Mouse (Mus musculus): ENCODE measurements around the gene Calhm2.
"Not testable (repeated sequence)": the region's sequence is repeated elsewhere in the genome, so short reads cannot be mapped to it uniquely, and the experiment has no call there.

Gene Calhm2

DNA sequence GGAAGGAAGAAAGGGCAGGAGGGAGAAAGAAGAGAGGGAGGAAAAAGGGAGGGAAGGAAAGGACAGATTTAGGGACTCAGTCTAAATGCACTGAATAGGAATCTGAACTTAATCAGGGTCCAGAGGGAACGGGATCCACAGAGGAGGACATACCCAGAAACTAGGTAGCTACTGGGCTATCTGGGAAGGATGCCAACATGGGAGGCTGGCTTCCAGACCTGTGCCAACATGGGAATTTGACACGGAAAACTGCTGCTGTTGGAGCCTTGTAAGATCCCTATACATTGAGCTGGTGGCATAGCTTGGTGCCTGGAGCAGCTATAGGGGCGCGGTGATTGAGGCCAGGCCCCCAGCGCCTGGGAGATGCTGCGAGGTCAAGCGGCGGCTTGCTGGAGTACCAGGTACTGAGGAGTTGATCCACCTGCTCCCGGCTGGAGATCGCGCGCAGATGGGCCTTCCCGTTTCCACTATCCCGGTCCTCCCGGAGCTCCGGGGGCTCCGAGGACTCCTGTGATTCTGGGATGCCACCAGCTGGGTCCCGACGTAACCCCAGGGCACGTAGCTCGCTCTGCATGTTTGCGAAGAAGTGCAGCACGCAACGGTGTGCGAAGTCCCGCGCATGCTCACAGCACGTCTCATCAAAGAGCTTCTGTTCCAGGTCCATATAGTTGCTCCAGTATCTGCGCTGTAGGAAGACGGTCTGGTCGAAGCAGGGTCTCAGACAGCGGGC, 13.4 kb upstream of the Calhm2 start:
- DNase-seq (ENCODE audit: low spot score in 2 of 2): no peak

DNA sequence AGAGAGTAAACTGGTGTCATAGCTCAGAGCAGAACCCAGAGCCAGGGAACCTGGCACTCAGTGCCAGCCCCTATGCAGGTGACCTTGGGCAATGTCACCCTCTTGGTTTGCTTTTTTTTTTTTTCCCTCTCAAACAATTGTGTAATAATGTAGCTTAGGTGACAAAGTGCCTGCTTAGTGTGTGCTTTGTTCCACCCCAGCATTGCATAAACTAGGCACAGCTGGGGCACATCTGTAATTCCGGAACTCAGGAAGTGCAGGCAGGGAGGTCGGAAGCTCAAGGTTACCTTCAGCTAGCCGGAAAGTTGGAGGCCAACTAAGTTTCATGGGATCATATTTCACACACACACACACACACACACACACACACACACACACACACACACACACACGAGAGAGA, 11.8 kb upstream of the Calhm2 start:
- no peak for DNase-seq (ENCODE audit: low spot score in 2 of 2)

DNA sequence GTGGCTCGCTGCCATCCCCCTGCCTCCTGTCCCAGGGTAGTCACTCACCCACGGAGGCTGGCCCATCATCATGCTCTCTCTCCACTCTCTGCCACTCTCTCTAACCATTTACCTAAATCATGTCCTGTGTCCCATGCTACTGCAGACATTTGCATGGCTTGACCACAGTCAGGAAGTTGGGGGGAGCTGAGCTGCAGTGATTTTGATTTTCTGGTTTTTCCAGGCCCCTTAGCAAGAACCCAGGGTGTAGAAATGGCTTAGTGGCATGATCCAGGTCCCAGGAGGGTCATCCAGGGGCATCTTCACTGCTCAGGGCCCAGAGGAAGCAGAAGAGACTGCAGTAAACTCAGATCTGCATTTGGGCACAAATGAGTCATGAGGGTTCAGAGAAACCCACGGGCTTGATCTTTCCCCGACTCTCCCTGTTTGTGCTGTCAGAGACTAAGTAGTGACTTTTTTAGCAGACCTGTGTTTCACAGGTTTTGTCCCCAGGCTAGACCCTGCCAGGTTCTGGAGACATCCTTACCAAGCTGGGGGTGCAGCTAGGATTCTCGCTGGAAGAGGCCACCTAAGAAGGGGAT, 10.3 kb upstream of the Calhm2 start:
- no peak for DNase-seq (ENCODE audit: low spot score in 2 of 2)

DNA sequence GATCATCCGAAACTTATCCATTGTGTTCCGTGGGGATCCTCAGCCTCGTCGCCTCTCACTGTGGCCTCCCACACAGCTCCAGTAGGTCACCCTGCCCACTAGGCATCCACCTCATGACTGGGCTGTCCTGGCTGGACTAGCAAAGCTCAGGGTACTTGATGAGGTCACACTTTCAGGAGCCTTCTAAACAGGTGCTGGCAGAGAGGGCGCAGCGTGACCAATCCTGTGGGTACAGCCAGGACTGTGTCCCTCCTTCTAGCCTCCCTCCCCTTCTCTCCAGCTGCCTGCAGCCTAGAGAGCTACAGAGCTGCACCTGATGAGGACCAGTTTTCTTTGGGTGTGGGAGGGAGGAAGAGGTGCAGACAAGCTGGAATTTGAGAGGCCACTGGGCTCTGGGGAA, 6.1 kb upstream of the Calhm2 start, which contains the start of gene Calhm1:
Gene Calhm1 (minus strand): TSS at position 101 of the 400 bp plus-strand sequence.
- no peak for DNase-seq (ENCODE audit: low spot score in 2 of 2)

DNA sequence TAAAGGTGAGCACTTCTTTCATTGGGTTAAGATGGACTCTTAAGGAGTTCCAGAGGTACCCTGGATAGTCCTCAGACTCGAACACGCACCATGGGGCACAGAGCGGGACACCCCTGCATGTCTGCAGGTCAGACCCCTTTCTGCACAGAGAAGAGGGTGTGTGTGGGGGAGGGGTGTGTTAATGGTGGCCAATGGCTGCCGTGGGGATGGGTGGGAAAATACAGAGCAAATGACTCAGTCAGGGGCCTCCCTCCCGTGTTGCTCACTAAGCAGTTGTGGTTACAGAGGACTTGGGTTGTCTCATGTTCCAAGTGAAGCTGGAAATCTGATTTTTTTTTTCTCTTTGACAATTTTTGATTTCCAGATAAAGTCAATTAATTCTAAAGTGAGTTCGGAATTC, 4.3 kb upstream of the Calhm2 start:
- DNase-seq (ENCODE audit: low spot score in 2 of 2): no peak

DNA sequence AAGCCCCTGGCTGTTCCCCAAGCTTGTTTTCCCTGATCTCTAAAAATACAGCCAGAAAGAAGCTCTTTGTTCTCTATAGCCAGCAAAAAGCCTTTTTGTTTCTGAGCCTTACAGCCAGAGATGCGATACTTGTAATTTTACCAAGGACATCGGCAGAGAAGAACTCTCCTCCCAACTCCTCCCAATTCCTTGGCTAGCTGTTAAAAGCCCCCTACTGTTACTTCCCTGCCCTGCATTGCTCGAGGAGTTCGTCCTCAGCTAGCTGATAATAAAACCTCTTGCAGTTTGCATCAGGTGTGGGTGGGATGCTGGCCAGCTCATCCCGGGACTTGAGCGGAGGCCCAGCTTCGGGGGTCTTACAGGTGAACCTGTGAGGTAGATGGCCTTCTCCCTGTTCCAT, 1.5 kb upstream of the Calhm2 start:
- DNase-seq (ENCODE audit: low spot score in 2 of 2): not testable (repeated sequence)

DNA sequence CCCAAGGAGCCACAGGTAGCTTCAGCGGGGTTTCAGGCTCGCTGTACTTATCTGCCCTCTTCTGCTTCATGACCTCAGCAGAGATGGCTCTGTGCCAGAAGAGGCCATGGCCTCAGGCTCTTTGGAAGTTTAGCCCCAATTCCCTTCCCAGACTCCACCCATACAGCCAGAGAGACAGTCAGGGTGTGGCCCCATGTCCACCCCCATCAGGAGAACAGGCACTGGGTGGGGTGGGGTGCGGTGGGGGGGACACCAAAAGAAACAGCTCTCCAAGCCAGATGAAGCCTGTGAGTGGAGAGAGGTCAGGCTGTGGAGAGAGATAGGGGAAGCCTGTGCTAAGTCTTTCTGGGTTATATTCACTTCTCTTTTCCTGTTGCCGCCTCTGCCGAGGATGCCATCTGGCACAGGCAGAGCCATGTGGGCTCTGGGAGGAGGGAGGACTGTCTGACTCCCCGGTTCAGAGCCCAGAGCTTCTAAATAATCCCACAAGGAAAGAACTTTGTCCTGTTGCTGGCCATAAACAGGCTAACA, 978 bp downstream of the Calhm2 start:
- peak in 1 of 2 experiments; percentile 39 for DNase-seq (ENCODE audit: low spot score in 2 of 2)

DNA sequence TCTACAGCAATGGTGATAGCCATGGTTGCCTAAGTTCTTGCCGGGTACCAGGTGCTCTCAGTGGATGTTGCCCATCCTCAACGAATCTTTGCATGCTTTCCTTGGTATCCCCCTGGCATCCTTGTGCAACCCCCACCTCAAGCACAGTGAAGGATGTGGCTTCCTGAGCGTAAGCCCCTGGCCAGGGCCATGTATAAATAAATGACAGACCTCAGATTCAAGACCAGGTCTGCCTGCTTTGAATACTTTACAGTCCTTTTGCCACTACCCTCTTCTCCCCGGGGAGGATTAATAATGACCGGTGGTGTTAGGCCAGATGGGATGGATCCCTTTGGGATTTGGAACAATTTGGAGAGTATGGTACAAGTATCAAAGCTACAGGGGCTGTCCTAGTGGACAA, 1.9 kb downstream of the Calhm2 start:
- no peak for DNase-seq (ENCODE audit: low spot score in 2 of 2)

DNA sequence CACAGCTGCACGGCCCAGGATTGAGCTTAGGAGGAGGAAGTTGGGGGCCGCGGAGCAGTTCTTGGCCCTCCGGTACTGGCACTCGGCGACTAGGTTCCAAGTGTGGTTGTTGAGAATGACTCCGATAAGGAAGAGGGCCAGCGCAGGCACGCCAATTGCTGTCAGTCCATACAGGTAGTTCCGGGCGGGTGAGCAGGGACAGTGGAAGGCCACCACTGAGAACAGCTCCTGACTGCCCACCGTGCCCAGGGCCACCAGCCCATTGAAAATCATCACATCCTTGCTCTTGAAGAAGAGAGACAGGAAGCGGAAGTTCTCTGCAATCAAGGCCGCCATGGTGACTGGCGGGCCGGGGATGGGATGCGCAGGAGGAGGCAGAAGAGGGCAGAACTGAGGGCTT, 2.5 kb downstream of the Calhm2 start:
- no peak for DNase-seq (ENCODE audit: low spot score in 2 of 2)

DNA sequence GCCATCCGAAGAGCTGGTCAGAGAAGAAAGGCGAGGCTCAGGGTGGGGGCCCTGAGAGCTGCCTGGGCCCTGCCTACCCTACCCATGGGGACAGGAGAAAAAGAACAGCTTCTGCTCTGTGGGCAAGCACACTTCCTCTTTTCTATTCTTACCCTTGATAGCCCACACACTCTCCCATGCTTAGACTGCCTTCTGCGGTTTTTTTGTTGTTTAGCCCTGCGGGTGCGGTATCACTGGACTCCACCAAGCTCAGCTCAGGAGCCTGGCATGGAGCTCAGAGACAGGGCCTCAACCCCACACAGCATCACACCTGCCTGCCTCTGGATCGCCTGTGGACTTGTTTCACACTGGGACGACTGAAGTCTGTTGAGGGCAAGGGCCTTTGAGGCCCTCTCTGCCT, 4.9 kb downstream of the Calhm2 start:
- peak in 1 of 2 experiments; percentile 38 for DNase-seq (ENCODE audit: low spot score in 2 of 2)

DNA sequence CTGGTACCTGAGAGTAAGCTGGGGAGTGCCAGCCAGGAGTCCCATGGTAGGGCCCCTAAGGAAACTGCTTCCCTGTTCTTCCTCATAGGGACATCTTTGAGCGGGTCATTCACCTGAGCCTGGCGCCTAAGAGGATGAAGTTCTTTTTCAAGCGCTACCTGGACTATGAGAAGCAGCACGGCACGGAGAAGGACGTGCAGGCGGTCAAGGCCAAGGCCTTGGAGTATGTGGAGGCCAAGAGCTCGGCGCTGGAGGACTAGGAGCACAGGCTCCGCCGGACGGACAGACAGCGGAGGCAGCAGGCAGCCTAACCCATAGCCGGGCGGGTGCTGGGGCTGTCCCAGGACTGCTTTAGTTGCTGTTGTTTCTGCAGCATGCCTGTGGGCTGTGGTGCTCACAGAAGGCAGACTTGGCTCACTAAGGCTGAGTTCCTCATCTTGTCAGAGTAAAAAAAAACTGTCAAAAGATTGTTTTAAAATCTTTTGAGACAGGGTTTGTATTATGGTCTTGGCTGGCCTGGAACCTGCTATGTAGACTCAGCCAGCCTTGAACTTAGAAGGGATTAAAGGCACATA, 7.5 kb downstream of the Calhm2 start:
- no peak for DNase-seq (ENCODE audit: low spot score in 2 of 2)

DNA sequence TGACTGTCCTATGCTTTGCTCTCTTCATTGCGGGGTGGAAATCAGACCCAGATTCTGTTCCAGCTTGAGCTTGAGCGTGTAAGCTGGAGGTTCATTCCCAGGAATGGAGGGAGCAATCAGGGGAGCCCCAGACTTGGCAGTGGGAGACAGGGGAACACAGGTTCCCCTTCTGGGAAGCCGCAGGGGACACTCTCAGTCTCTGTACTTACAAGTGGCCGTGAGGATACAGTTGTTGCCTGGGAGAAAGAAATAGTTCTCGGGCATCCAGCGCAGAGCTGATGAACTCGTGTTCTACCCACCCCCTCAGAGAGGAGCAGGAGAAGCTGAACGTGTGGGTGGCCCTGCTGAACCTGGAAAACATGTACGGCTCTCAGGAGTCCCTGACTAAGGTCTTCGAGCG, 9.3 kb downstream of the Calhm2 start:
- DNase-seq (ENCODE audit: low spot score in 2 of 2): no peak

DNA sequence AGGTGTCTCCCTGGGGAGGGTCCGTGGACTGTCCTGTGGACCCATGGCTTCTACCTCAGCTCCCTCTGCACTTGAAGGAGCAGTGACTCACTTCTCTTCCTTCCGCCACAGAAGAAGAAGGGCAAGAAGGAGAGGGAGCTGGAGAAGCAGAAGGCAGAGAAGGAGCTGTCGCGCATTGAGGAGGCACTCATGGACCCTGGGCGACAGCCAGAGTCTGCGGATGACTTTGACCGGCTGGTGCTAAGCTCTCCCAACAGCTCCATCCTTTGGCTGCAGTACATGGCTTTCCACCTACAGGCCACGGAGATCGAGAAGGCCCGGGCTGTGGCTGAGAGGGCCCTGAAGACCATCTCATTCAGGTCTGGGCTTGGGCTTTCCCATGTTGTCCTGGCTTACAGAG, 9.9 kb downstream of the Calhm2 start:
- DNase-seq (ENCODE audit: low spot score in 2 of 2): no peak

DNA sequence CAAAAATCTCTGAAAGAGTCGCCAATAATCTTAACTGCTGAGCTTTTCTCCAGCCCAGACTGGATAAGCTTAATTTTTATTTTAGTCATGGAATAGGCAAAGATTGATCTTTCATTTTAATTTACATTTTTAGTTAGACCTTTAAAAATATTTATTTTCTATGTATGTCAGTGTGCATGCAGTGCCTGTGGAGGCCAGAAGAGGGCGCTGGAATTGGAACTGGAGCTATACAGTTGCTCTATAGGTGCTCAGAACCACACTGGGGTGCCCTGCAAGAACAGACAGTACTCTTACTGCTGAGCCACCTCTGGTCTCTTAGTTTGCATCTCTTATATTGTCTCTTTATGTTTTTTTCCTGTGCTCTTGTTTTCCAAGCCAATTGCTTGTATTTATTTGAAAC, 15.3 kb downstream of the Calhm2 start:
- no peak for DNase-seq (ENCODE audit: low spot score in 2 of 2)

DNA sequence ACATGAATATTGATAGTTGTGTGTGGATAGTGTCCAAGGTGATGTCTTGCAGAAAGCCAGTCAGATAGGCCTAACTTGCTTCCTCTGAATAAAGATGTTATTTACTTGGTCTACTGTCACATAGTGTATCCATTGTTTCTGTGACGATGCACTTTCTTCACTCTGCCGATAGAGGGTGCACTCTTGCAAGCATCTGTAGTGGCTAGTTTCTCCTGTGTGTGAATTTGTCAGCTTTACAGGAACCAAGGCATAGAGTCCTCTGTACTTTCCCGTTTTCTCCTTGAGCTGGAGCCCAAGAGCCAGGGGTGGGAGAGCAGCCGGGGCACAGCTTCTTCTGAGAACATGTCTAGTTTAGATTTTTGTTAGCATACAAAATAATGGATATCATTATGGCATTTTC, 17.0 kb downstream of the Calhm2 start:
- no peak for DNase-seq (ENCODE audit: low spot score in 2 of 2)

DNA sequence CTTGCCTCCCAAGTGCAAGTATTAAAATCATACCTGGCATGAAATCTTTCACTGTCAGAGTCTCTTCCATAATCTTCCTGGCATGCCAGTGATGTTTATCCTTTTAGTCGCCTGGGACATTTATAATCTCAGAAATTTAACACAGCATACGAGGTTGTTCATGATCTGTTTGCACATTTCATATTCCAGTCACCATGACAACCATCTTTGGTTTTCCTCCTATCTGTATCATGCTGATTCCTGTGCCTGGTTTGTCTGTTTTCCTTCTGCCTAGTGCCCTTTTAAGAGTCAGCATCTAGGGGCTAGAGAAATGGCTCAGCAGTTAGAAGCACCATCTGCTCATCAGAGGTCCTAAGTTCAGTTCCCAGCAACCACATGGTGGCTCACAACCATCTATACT, 19.5 kb downstream of the Calhm2 start:
- DNase-seq (ENCODE audit: low spot score in 2 of 2): no peak

DNA sequence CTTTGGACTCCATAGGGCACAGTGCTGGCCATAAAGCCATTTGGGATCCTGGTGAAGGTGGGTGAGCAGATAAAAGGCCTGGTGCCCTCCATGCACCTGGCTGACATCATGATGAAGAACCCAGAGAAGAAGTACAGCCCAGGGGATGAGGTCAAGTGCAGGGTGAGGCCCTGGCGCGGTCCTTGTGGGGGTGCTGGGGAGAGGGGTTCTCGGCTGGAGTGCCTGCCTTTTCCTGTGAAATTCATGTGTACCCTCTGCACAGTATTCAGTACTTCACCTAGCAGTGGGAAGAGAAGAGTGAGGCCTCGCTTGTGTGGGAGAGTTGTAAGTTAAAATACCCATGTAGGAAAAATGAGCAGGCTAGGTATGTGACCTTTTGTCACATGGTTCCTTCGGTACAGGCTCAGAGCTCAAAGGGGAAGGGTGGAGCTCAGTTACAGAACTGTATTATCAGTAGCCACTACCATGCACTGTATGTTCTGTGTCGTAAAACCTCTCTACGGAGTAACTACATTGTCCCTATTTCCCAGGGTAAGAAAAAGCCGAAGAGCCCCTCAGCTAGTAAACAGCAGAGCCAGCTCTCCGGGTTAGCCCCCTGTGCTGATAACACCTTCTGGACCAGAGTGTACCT, 33.3 kb downstream of the Calhm2 start:
- DNase-seq (ENCODE audit: low spot score in 2 of 2): no peak

DNA sequence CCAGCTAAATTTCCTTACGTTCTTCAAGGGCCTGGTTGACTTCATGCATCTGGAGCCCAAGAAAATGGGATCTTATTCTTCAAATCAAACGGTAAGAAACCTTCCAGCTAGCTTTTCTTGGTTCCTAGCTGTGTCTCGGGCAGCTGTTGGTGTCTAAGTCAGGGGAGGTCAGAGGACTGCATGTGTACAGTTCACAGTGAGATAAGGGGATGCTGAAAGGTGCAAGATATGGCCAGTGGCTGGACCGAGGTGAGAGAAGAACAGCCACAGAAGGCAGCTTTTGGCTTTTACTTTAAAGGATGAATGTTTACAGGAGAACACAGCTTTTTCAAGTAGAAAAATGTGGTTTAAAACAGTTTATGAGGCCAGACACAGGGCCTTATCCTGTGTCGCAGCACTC, 37.0 kb downstream of the Calhm2 start:
- DNase-seq (ENCODE audit: low spot score in 2 of 2): no peak

DNA sequence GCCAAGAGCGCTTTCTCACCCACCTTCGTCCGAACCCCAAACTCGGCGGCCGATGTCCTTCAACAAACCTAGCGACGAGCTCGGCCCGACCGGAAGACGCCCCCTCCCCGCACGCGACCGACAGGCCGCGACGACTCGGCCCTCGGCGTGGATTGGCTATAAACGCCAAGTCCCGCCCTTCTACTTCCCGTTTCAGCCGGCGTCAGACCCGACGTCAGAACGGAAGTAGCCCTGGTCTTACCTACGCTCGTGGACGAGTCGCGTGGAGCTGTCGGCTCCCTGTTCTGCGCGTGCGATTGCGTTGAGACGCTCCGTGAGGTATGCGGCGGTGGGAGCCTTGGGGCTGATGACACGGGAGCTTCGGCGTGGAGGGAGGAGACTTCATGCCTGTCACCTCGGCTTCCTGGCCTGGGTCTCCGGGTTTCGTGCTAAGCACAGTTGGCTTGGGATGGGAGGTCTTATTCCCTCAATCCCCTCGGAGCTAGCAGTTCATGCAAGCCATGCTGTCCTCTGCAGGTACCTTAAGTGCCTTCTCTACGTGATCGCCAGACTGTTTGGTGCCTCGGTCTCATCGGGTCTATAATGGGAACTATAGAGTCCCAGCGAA, 47.4 kb downstream of the Calhm2 start, which contains the start of the genes Usmg5 and Pdcd11:
Gene Usmg5 (minus strand): TSS at position 98 of the 607 bp plus-strand sequence.
Gene Pdcd11 (plus strand): TSS at position 219 of the 607 bp plus-strand sequence.
- peak; percentile 95 to 98 for DNase-seq (ENCODE audit: low spot score in 2 of 2)

DNA sequence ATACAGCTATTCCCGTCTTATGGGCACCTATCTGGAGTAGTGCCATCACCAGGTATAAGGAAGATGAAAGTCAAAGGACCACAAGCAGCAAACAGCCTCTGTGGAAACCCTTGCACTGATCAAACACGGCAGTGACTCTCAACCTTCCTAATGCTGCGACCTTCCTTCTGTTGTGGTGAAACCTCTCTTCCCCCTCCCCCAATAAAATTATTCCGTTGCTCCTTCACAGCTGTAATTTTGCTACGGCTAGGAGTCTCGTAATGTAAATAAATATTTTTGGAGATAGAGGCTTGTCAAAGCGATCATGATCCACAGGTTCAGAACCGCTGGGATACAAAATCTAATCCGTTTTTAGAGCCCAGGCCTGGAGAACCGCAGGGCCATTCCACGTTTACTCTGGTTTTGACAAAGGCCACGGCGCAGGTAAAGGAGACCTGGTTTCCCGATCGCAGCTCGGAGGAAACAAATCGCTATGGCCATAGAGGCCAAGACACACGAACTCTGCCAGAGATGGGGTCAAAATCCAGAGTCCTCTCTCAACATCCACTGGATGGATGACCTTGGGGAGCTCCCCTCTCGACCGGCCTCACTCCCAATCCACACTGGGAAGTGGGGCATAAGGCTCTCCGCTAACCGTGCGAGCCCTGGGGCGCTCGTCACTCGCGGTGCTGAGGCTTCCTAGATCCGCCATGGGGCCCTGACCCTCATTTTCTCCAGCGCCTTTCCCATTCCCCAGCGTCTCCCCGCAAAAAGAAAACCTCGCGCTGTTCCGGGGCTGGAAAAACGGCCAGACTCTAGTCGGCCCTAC, 48.2 kb downstream of the Calhm2 start:
- peak in 1 of 2 experiments; percentile 13 for DNase-seq (ENCODE audit: low spot score in 2 of 2)

DNA sequence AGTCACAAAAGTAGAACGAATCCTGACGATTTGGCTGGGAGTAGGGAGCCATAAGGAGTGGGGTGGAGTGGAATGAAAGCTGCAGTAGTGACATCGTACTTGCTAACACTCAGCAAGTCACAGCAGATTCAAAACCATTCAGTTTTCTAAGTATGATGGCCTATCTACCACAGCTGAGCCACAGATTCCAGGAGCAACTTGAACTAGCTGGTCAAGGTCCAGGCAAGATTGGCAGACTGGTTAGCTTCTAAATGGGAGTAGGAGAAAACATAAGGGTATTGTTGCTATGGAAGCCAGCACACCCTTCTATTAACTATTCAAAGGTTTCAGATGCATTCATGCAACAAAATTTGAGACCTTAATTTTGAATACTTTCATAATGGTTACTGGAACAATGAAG, 49.9 kb downstream of the Calhm2 start:
- no peak for DNase-seq (ENCODE audit: low spot score in 2 of 2)
